Mouse (Mus musculus): ENCODE measurements at regions not wholly inside any gene's neighbourhood (a gene's known extent, or its start where the extent isn't known, plus 50 kb on each side); places are given as distances from the start of the nearest gene placed in this dataset.

DNA sequence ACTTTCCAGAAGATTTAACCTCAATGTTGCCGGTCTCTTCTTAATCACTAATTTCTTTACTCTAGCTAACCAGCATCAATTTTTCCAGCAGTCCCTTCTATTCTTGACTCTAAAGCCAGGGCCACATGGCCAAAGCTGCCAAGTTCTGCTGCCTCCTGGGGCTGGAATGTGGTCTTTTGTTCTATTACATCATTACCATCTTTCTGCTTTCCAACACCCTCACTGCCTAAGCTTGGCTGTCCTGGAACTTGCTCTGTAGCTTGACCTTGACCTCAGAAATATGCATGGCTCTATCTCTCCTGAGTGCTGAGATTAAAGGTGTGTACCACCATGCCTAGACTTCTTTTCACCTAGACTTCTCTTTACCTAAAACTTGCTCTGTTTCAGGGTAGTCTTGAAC, 124.5 kb upstream of the Dkk2 start:
- H3K4me1 ChIP-seq (ENCODE audit: control insufficient read depth, insufficient read depth, low read length) = no peaks in the 10 kb centered on the region
- H3K9ac ChIP-seq (replicated peaks; ENCODE audit: low read length) = no peak overlapping the region
- ATAC-seq (ENCODE audit: low FRiP score, low TSS enrichment) (no peak), DNase-seq (no peak)
- H3K9me3 ChIP-seq (ENCODE audit: control insufficient read depth, low read length) = no peaks in the 10 kb centered on the region
- WGBS = 98% methylated on average over 1 of the region's 1 CpGs
- no peak overlapping the region for H3K4me2 ChIP-seq (ENCODE audit: low read length)
- H3K27ac ChIP-seq (replicated peaks; ENCODE audit: low read depth, low read length) = no peak overlapping the region
- H3K27me3 ChIP-seq (ENCODE audit: control insufficient read depth, insufficient read depth, low read length) = no peaks in the 10 kb centered on the region
- no peak overlapping the region for H3K4me3 ChIP-seq (replicated peaks; ENCODE audit: low read depth, low read length)
- no peaks in the 10 kb centered on the region for H3K36me3 ChIP-seq (ENCODE audit: control insufficient read depth, insufficient read depth, low read length)

DNA sequence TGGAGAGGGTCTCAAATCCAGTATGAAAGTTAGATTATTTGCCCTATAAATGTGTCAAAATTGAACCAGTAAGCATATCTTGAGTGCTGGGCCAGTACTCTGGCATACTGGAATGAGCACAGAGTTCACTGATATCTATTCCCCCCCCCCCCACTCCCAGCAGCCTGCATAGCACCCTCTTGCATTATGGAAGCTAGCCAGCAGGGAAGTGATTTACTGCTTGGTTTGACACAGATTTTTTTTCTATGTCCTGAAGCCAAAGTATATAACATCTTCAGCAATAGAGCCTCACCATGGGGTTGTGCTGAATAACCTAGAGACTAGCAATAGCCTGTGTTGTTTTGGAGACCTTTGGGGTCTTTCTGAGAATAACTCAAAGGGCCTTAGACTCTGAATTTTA, 123.5 kb upstream of the Dkk2 start:
- H3K4me1 ChIP-seq (ENCODE audit: control insufficient read depth, insufficient read depth, low read length) = no peaks in the 10 kb centered on the region
- H3K4me3 ChIP-seq (replicated peaks; ENCODE audit: low read depth, low read length) = no peak overlapping the region
- H3K4me2 ChIP-seq (ENCODE audit: low read length) = no peak overlapping the region
- ATAC-seq (ENCODE audit: low FRiP score, low TSS enrichment) (no peak), DNase-seq (no peak)
- H3K27me3 ChIP-seq (ENCODE audit: control insufficient read depth, insufficient read depth, low read length) = no peaks in the 10 kb centered on the region
- H3K9ac ChIP-seq (replicated peaks; ENCODE audit: low read length) = no peak overlapping the region
- H3K27ac ChIP-seq (replicated peaks; ENCODE audit: low read depth, low read length) = no peak overlapping the region
- H3K9me3 ChIP-seq (ENCODE audit: control insufficient read depth, low read length) = no peaks in the 10 kb centered on the region
- H3K36me3 ChIP-seq (ENCODE audit: control insufficient read depth, insufficient read depth, low read length) = no peaks in the 10 kb centered on the region

DNA sequence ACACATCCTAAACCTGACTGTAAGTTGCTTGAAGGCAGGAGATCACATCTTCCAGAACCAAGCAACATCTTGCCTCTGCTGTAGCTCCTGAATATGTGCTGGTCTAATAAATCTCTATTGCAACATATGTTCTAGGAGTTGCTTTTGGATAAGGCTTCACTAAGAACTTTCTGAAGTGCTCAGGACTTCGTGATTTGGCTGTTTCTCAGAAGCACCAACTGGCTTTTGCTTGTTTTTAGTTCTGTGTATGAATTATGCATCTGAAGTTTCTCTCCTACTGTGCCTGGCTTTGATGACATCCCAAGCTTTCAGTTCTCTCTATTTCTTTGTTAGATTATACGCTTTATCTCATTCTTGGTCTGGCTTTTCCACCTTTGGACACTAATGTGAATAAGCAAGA, 122.2 kb upstream of the Dkk2 start:
- DNase-seq (no peak), ATAC-seq (ENCODE audit: low FRiP score, low TSS enrichment) (no peak)
- Histone ChIP-seq H3K4me2 (ENCODE audit: low read length) (no peak overlapping the region), H3K27me3 (ENCODE audit: control insufficient read depth, insufficient read depth, low read length) (no peaks in the 10 kb centered on the region), H3K36me3 (ENCODE audit: control insufficient read depth, insufficient read depth, low read length) (no peaks in the 10 kb centered on the region), H3K4me3 (replicated peaks; ENCODE audit: low read depth, low read length) (no peak overlapping the region), H3K27ac (replicated peaks; ENCODE audit: low read depth, low read length) (no peak overlapping the region), H3K4me1 (ENCODE audit: control insufficient read depth, insufficient read depth, low read length) (no peaks in the 10 kb centered on the region), H3K9ac (replicated peaks; ENCODE audit: low read length) (no peak overlapping the region), H3K9me3 (ENCODE audit: control insufficient read depth, low read length) (no peaks in the 10 kb centered on the region)
- WGBS = 74% methylated on average over 2 of the region's 2 CpGs

DNA sequence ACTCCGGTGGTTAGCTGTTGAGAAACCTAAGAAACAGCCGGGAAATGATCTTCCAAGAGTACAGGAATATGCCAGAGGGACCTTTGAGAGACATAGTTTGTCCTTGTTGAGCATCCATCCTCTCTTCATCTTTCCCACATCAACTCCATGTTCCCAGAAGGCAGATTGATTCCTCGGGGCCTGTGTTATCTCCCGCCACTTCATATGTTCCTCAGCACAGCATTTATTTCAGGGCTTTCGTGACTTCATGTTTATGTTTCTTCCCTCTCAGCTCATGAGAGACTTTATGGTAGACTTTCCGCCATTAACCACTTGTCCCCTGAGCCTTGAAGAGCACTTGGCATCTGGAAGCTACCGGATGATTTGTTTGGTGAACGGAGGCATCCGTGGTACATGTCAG, 120.1 kb upstream of the Dkk2 start:
- no peaks in the 10 kb centered on the region for H3K36me3 ChIP-seq (ENCODE audit: control insufficient read depth, insufficient read depth, low read length)
- no peaks in the 10 kb centered on the region for H3K4me1 ChIP-seq (ENCODE audit: control insufficient read depth, insufficient read depth, low read length)
- no peaks in the 10 kb centered on the region for H3K27me3 ChIP-seq (ENCODE audit: control insufficient read depth, insufficient read depth, low read length)
- H3K4me2 ChIP-seq (ENCODE audit: low read length) = no peak overlapping the region
- no peak overlapping the region for H3K9ac ChIP-seq (replicated peaks; ENCODE audit: low read length)
- 97% methylated on average over 9 of the region's 9 CpGs for WGBS
- H3K4me3 ChIP-seq (replicated peaks; ENCODE audit: low read depth, low read length) = no peak overlapping the region
- H3K9me3 ChIP-seq (ENCODE audit: control insufficient read depth, low read length) = no peaks in the 10 kb centered on the region
- ATAC-seq (ENCODE audit: low FRiP score, low TSS enrichment) (no peak), DNase-seq (no peak)
- no peak overlapping the region for H3K27ac ChIP-seq (replicated peaks; ENCODE audit: low read depth, low read length)

DNA sequence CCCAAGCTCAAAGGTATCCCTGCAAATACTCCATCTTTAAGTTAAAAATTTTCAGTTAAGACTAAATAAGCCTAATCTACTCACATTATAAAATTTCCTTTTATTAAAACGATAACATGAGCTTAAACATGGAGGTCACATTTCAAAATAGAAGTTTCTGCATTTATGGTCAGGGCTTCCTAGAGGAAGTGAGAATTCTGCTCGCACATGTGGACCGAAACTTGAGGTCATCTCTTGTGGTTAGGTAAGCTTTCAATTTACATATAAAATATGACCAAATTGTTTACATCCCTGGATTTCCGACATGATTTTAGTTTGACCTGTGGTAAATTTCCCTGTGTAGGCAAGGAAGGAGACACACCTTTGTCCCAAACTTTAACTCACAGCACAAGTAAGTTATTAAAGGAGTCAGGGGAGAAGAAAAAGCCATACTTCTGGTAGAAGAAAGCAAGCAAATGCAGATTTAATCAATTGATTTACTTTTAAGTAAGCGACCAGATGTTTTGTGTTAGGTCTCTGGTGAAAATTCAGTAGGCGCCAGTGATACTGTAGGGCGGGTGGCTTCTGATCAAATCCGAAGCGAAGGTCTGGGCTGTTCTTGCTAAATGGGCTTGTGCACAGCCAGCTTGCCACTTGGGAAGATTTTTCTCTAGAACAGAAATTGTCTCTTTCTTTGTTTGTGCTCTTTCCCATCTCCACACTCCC, 119.5 kb upstream of the Dkk2 start:
- H3K4me3 ChIP-seq (replicated peaks; ENCODE audit: low read depth, low read length) = no peak overlapping the region
- no peaks in the 10 kb centered on the region for H3K4me1 ChIP-seq (ENCODE audit: control insufficient read depth, insufficient read depth, low read length)
- 94% methylated on average over 9 of the region's 9 CpGs for WGBS
- H3K36me3 ChIP-seq (ENCODE audit: control insufficient read depth, insufficient read depth, low read length) = no peaks in the 10 kb centered on the region
- H3K27me3 ChIP-seq (ENCODE audit: control insufficient read depth, insufficient read depth, low read length) = no peaks in the 10 kb centered on the region
- DNase-seq = no peak
- H3K4me2 ChIP-seq (ENCODE audit: low read length) = no peak overlapping the region
- H3K9ac ChIP-seq (replicated peaks; ENCODE audit: low read length) = no peak overlapping the region
- ATAC-seq (ENCODE audit: low FRiP score, low TSS enrichment) = no peak
- H3K27ac ChIP-seq (replicated peaks; ENCODE audit: low read depth, low read length) = no peak overlapping the region
- H3K9me3 ChIP-seq (ENCODE audit: control insufficient read depth, low read length) = no peaks in the 10 kb centered on the region

DNA sequence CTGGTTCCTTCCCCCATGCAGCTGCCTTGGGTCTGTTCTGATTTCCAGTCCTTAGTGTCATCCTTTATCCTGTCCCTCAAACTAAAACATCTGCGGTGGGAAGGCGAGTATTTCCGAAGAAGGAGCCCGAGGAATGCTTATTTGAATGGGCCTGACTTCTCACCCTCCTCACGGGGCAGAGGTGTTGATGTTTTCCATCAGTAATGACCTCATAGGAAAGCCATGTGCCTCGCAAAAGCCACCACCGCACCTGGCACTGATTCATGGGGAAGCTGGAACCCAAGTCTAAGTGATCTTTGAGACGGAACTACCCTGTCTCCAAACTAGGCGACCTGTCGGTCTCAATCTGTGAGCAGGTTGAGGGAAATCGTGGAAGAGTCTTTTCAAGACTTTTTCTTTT, 117.8 kb upstream of the Dkk2 start:
- 89% methylated on average over 11 of the region's 11 CpGs for WGBS
- ATAC-seq (ENCODE audit: low FRiP score, low TSS enrichment) (no peak), DNase-seq (no peak)
- Histone ChIP-seq H3K4me3 (replicated peaks; ENCODE audit: low read depth, low read length) (no peak overlapping the region), H3K4me1 (ENCODE audit: control insufficient read depth, insufficient read depth, low read length) (no peaks in the 10 kb centered on the region), H3K27me3 (ENCODE audit: control insufficient read depth, insufficient read depth, low read length) (no peaks in the 10 kb centered on the region), H3K36me3 (ENCODE audit: control insufficient read depth, insufficient read depth, low read length) (no peaks in the 10 kb centered on the region), H3K9ac (replicated peaks; ENCODE audit: low read length) (no peak overlapping the region), H3K9me3 (ENCODE audit: control insufficient read depth, low read length) (no peaks in the 10 kb centered on the region), H3K27ac (replicated peaks; ENCODE audit: low read depth, low read length) (no peak overlapping the region), H3K4me2 (ENCODE audit: low read length) (no peak overlapping the region)

DNA sequence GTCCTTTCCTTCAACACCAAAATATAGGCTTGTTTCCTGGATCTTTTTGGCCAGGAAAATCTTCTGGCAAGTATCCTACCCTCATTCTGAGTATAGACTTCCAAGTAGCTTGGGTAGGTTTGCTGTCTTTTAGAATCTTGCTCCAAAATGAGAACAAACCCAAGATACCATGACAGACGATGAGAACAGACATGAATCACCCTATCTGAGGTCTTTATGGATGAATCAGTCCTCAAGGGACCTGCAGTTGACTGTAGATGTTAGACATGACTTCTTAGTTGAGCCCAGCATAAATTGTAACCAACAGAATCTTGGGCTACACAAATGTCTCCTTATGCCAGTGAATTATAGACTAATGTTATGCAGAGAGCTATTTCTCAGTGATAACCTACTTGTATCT, 114.3 kb upstream of the Dkk2 start:
- H3K4me2 ChIP-seq (ENCODE audit: low read length) = no peak overlapping the region
- H3K4me1 ChIP-seq (ENCODE audit: control insufficient read depth, insufficient read depth, low read length) = no peaks in the 10 kb centered on the region
- no peak overlapping the region for H3K4me3 ChIP-seq (replicated peaks; ENCODE audit: low read depth, low read length)
- DNase-seq (no peak), ATAC-seq (ENCODE audit: low FRiP score, low TSS enrichment) (no peak)
- no peak overlapping the region for H3K9ac ChIP-seq (replicated peaks; ENCODE audit: low read length)
- H3K27me3 ChIP-seq (ENCODE audit: control insufficient read depth, insufficient read depth, low read length) = no peaks in the 10 kb centered on the region
- H3K27ac ChIP-seq (replicated peaks; ENCODE audit: low read depth, low read length) = no peak overlapping the region
- H3K9me3 ChIP-seq (ENCODE audit: control insufficient read depth, low read length) = 0 out of 2 replicates have a peak, but pooled peaks cover 3% of the 10 kb centered on the region
- WGBS = 85% methylated on average over 1 of the region's 1 CpGs
- H3K36me3 ChIP-seq (ENCODE audit: control insufficient read depth, insufficient read depth, low read length) = no peaks in the 10 kb centered on the region

DNA sequence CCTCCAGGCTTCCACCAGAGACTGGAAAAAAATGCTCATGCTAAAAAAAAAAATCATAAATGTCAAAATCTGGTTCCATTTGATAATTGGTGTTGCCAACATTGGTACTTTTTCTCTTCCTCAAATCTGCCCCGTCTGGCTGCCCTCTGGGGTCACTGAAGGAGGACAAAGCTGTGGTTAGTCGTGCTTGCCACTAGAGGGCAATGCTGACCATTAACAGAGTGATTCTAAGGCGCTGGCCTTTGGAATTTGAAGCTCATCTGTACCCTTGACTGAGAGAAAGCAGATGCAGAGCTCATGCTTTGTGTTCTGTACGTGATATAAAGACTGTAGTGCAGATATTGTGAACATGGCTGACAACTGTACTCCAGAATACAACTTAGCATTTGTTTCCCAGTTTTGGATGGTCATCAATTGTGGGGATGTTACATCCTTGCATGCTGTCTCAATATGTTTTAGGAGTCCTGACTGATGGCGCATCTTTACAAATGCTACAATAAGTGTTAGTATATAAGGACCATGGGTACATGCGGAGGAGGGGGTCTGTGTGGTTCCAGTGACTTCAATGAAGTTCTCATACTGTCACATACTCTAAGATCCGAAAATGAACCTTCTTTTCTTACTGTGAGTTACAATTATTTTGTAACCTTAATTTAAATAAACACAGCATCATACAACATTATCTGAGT, 109.0 kb upstream of the Dkk2 start:
- DNase-seq (peak; percentile 86), ATAC-seq (ENCODE audit: low FRiP score, low TSS enrichment) (peak; percentile 85)
- Histone ChIP-seq H3K9me3 (ENCODE audit: control insufficient read depth, low read length) (0 out of 2 replicates have a peak, but pooled peaks cover 3% of the 10 kb centered on the region), H3K27ac (replicated peaks; ENCODE audit: low read depth, low read length) (no peak overlapping the region), H3K9ac (replicated peaks; ENCODE audit: low read length) (no peak overlapping the region), H3K27me3 (ENCODE audit: control insufficient read depth, insufficient read depth, low read length) (no peaks in the 10 kb centered on the region), H3K4me2 (ENCODE audit: low read length) (no peak overlapping the region), H3K4me1 (ENCODE audit: control insufficient read depth, insufficient read depth, low read length) (no peaks in the 10 kb centered on the region), H3K4me3 (replicated peaks; ENCODE audit: low read depth, low read length) (no peak overlapping the region), H3K36me3 (ENCODE audit: control insufficient read depth, insufficient read depth, low read length) (no peaks in the 10 kb centered on the region)
- WGBS = 38% methylated on average over 7 of the region's 7 CpGs

DNA sequence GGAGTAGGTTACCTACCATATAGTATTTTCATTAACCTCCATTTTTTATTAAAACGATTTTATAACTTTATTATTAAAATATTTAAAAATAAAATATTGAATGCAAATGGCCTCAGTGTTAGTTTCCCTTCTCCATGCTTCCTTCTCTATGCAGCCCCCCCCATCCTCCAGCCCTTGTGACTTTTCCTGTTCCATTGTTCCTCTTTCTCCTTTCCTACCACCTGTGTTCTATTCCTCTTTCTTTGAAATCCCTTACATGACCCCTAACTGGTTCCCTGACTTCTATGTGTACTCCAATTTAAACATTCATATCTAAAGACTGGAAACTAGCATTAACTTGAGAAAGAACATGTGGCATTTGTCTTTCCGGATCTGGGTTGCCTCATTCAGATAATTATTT, 101.8 kb upstream of the Dkk2 start:
- DNase-seq = no peak
- no peak for ATAC-seq (ENCODE audit: low FRiP score, low TSS enrichment)
- no peaks in the 10 kb centered on the region for H3K36me3 ChIP-seq (ENCODE audit: control insufficient read depth, insufficient read depth, low read length)
- 91% methylated on average over 2 of the region's 2 CpGs for WGBS
- H3K27me3 ChIP-seq (ENCODE audit: control insufficient read depth, insufficient read depth, low read length) = no peaks in the 10 kb centered on the region
- H3K9me3 ChIP-seq (ENCODE audit: control insufficient read depth, low read length) = no peaks in the 10 kb centered on the region
- H3K9ac ChIP-seq (replicated peaks; ENCODE audit: low read length) = no peak overlapping the region
- H3K4me3 ChIP-seq (replicated peaks; ENCODE audit: low read depth, low read length) = no peak overlapping the region
- H3K4me1 ChIP-seq (ENCODE audit: control insufficient read depth, insufficient read depth, low read length) = no peaks in the 10 kb centered on the region
- H3K4me2 ChIP-seq (ENCODE audit: low read length) = no peak overlapping the region
- no peak overlapping the region for H3K27ac ChIP-seq (replicated peaks; ENCODE audit: low read depth, low read length)

Data from midbrain, embryonic 14.5 days (tissue).